Mouse (Mus musculus): ENCODE results near the gene Kdf1.

- TF ChIP-seq CTCF (conservative IDR thresholded peaks at IDR 0.05; ENCODE audit: low read length) (no peak), NANOG (IDR thresholded peaks at IDR 0.05; ENCODE audit: borderline replicate concordance, low read length) (no peak)
Observed at GRCm38 (mm10) chr4:133536081-133536480, 17.3 kb downstream of the Kdf1 start.
